Mouse (Mus musculus): Measurements from ENCODE around the gene Cdan1.
A peak's percentile ranks its signal among the peaks of the same experiment; 100 is the strongest.

Cdan1 gene

GRCm38 (mm10) chr2:120849449-120850423 is at the start of gene Cdan1:
Gene Cdan1, minus strand, starts transcription at chr2:120850128.
- peak; percentile 10 for DNase-seq (ENCODE audit: low read depth, low spot score)

- DNase-seq (ENCODE audit: low read depth, low spot score): no peak
Observed at GRCm38 (mm10) chr2:120896361-120896760, 46.4 kb upstream of the Cdan1 start.

- DNase-seq (ENCODE audit: low read depth, low spot score): no peak
Observed at GRCm38 (mm10) chr2:120887601-120888000, 37.7 kb upstream of the Cdan1 start.

- DNase-seq (ENCODE audit: low read depth, low spot score): no peak
Observed at GRCm38 (mm10) chr2:120873192-120873591, 23.3 kb upstream of the Cdan1 start.

GRCm38 (mm10) chr2:120871447-120872336 is 21.8 kb upstream of the Cdan1 start:
- no peak for DNase-seq (ENCODE audit: low read depth, low spot score)

- no peak for DNase-seq (ENCODE audit: low read depth, low spot score)
Observed at GRCm38 (mm10) chr2:120867336-120867735, 17.4 kb upstream of the Cdan1 start.

- peak; percentile 6 for DNase-seq (ENCODE audit: low read depth, low spot score)
Observed at GRCm38 (mm10) chr2:120866561-120866960, 16.6 kb upstream of the Cdan1 start.

- no peak for DNase-seq (ENCODE audit: low read depth, low spot score)
Observed at GRCm38 (mm10) chr2:120863389-120863788, 13.5 kb upstream of the Cdan1 start.

- no peak for DNase-seq (ENCODE audit: low read depth, low spot score)
Observed at GRCm38 (mm10) chr2:120860699-120861098, 10.8 kb upstream of the Cdan1 start.

GRCm38 (mm10) chr2:120858131-120858530 is 8.2 kb upstream of the Cdan1 start:
- no peak for DNase-seq (ENCODE audit: low read depth, low spot score)

- DNase-seq (ENCODE audit: low read depth, low spot score): no peak
Observed at GRCm38 (mm10) chr2:120853151-120853550, 3.2 kb upstream of the Cdan1 start.

GRCm38 (mm10) chr2:120852626-120853025 is 2.7 kb upstream of the Cdan1 start:
- no peak for DNase-seq (ENCODE audit: low read depth, low spot score)

- DNase-seq (ENCODE audit: low read depth, low spot score): peak; percentile 95
Observed at GRCm38 (mm10) chr2:120850424-120851082, 625 bp upstream of the Cdan1 start, which contains the start of gene Ttbk2. Gene Ttbk2, minus strand, starts transcription at chr2:120850604.

- DNase-seq (ENCODE audit: low read depth, low spot score): no peak
Observed at GRCm38 (mm10) chr2:120845280-120845679, 4.6 kb downstream of the Cdan1 start.

- DNase-seq (ENCODE audit: low read depth, low spot score): no peak
Observed at GRCm38 (mm10) chr2:120843990-120844389, 5.9 kb downstream of the Cdan1 start.

- DNase-seq (ENCODE audit: low read depth, low spot score): no peak
Observed at GRCm38 (mm10) chr2:120841211-120841610, 8.7 kb downstream of the Cdan1 start.

GRCm38 (mm10) chr2:120835167-120835566 is 14.8 kb downstream of the Cdan1 start:
- DNase-seq (ENCODE audit: low read depth, low spot score): no peak

GRCm38 (mm10) chr2:120826936-120827638 is 22.8 kb downstream of the Cdan1 start:
- no peak for DNase-seq (ENCODE audit: low read depth, low spot score)

GRCm38 (mm10) chr2:120770265-120770935 is 79.5 kb downstream of the Cdan1 start:
- no peak for DNase-seq (ENCODE audit: low read depth, low spot score)

- DNase-seq (ENCODE audit: low read depth, low spot score): no peak
Observed at GRCm38 (mm10) chr2:120761922-120762321, 88.0 kb downstream of the Cdan1 start.
